Mouse (Mus musculus): ENCODE results near the gene Sptbn1. TPM values are rescaled to one million over a fixed set of nuclear protein-coding genes. Genes with fewer than 3 reads are reported as not detected.

The Sptbn1 gene
- polyA plus RNA-seq, 1 experiment from 2014 or later: 95.8 TPM

GRCm38 (mm10) chr11:30134058-30134457 is 133.9 kb downstream of the Sptbn1 start:
- no peaks in the 10 kb centered on the region for H3K9me3 ChIP-seq
- WGBS: 72% methylated on average over 1 of the region's 1 CpGs
- no peak for ATAC-seq (ENCODE audit: low FRiP score, low read depth)
- no peaks in the 10 kb centered on the region for H3K4me1 ChIP-seq
- H3K4me2 ChIP-seq (replicated peaks): no peak overlapping the region
- H3K36me3 ChIP-seq: peaks cover 91% of the 10 kb centered on the region
- no peak overlapping the region for H3K9ac ChIP-seq
- H3K4me3 ChIP-seq: no peak overlapping the region
- H3K27ac ChIP-seq: no peak overlapping the region
- H3K27me3 ChIP-seq: no peaks in the 10 kb centered on the region

GRCm38 (mm10) chr11:30132581-30132980 is 135.4 kb downstream of the Sptbn1 start:
- ATAC-seq (ENCODE audit: low FRiP score, low read depth): no peak
- H3K27ac ChIP-seq: no peak overlapping the region
- H3K36me3 ChIP-seq: peaks cover 89% of the 10 kb centered on the region

GRCm38 (mm10) chr11:30131640-30132039 is 136.3 kb downstream of the Sptbn1 start:
- no peak for ATAC-seq (ENCODE audit: low FRiP score, low read depth)
- 79% methylated on average over 4 of the region's 4 CpGs for WGBS
- H3K4me1 ChIP-seq: no peaks in the 10 kb centered on the region
- H3K9ac ChIP-seq: no peak overlapping the region
- no peak overlapping the region for H3K27ac ChIP-seq
- no peaks in the 10 kb centered on the region for H3K9me3 ChIP-seq
- no peaks in the 10 kb centered on the region for H3K27me3 ChIP-seq
- H3K4me3 ChIP-seq: no peak overlapping the region
- peaks cover 88% of the 10 kb centered on the region for H3K36me3 ChIP-seq
- H3K4me2 ChIP-seq (replicated peaks): no peak overlapping the region

More at GRCm38 (mm10) chr11:30132581-30132980, 135.4 kb downstream of the Sptbn1 start:
- Histone ChIP-seq H3K27me3 (no peaks in the 10 kb centered on the region), H3K4me2 (replicated peaks) (no peak overlapping the region), H3K4me1 (no peaks in the 10 kb centered on the region), H3K9ac (no peak overlapping the region), H3K9me3 (no peaks in the 10 kb centered on the region), H3K4me3 (no peak overlapping the region)
- 92% methylated on average over 6 of the region's 6 CpGs for WGBS

- 90% methylated on average over 7 of the region's 7 CpGs for WGBS
- no peaks in the 10 kb centered on the region for H3K9me3 ChIP-seq
- H3K4me3 ChIP-seq: no peak overlapping the region
- no peak overlapping the region for H3K4me2 ChIP-seq (replicated peaks)
- peaks cover 84% of the 10 kb centered on the region for H3K36me3 ChIP-seq
- H3K27ac ChIP-seq: no peak overlapping the region
- no peaks in the 10 kb centered on the region for H3K4me1 ChIP-seq
- H3K9ac ChIP-seq: no peak overlapping the region
- no peak for ATAC-seq (ENCODE audit: low FRiP score, low read depth)
- no peaks in the 10 kb centered on the region for H3K27me3 ChIP-seq
Measured at GRCm38 (mm10) chr11:30129339-30129738, 138.6 kb downstream of the Sptbn1 start.

GRCm38 (mm10) chr11:30126840-30127239 is 141.1 kb downstream of the Sptbn1 start:
- Histone ChIP-seq H3K9ac (no peak overlapping the region), H3K27me3 (no peaks in the 10 kb centered on the region), H3K4me3 (no peak overlapping the region), H3K9me3 (no peaks in the 10 kb centered on the region), H3K4me1 (no peaks in the 10 kb centered on the region), H3K36me3 (peaks cover 85% of the 10 kb centered on the region), H3K27ac (no peak overlapping the region), H3K4me2 (replicated peaks) (no peak overlapping the region)
- 91% methylated on average over 1 of the region's 1 CpGs for WGBS
- ATAC-seq (ENCODE audit: low FRiP score, low read depth): no peak

GRCm38 (mm10) chr11:30118038-30118437 is 149.9 kb downstream of the Sptbn1 start:
- WGBS: 90% methylated on average over 4 of the region's 4 CpGs
- Histone ChIP-seq H3K27ac (no peak overlapping the region), H3K9ac (no peak overlapping the region), H3K27me3 (no peaks in the 10 kb centered on the region), H3K36me3 (peaks cover 97% of the 10 kb centered on the region), H3K4me2 (replicated peaks) (no peak overlapping the region), H3K4me1 (no peaks in the 10 kb centered on the region), H3K9me3 (no peaks in the 10 kb centered on the region), H3K4me3 (no peak overlapping the region)
- ATAC-seq (ENCODE audit: low FRiP score, low read depth): no peak

GRCm38 (mm10) chr11:30113631-30114030 is 154.3 kb downstream of the Sptbn1 start:
- no peaks in the 10 kb centered on the region for H3K9me3 ChIP-seq
- H3K36me3 ChIP-seq: peaks cover 94% of the 10 kb centered on the region
- no peaks in the 10 kb centered on the region for H3K4me1 ChIP-seq
- no peak overlapping the region for H3K4me2 ChIP-seq (replicated peaks)
- no peak overlapping the region for H3K9ac ChIP-seq
- H3K27ac ChIP-seq: no peak overlapping the region
- no peak for ATAC-seq (ENCODE audit: low FRiP score, low read depth)
- WGBS: 44% methylated on average over 2 of the region's 2 CpGs
- H3K27me3 ChIP-seq: no peaks in the 10 kb centered on the region
- H3K4me3 ChIP-seq: no peak overlapping the region

GRCm38 (mm10) chr11:30110634-30111033 is 157.3 kb downstream of the Sptbn1 start:
- Histone ChIP-seq H3K4me2 (replicated peaks) (no peak overlapping the region), H3K36me3 (peaks cover 87% of the 10 kb centered on the region), H3K4me3 (no peak overlapping the region), H3K27ac (no peak overlapping the region), H3K27me3 (no peaks in the 10 kb centered on the region), H3K9ac (no peak overlapping the region), H3K4me1 (no peaks in the 10 kb centered on the region), H3K9me3 (no peaks in the 10 kb centered on the region)
- 95% methylated on average over 7 of the region's 7 CpGs for WGBS
- no peak for ATAC-seq (ENCODE audit: low FRiP score, low read depth)

GRCm38 (mm10) chr11:30104177-30104576 is 163.8 kb downstream of the Sptbn1 start:
- 96% methylated on average over 10 of the region's 10 CpGs for WGBS

GRCm38 (mm10) chr11:30102594-30102993 is 165.4 kb downstream of the Sptbn1 start:
- 95% methylated on average over 2 of the region's 2 CpGs for WGBS
- H3K27me3 ChIP-seq: no peaks in the 10 kb centered on the region
- H3K27ac ChIP-seq: no peak overlapping the region
- no peaks in the 10 kb centered on the region for H3K9me3 ChIP-seq
- peaks cover 91% of the 10 kb centered on the region for H3K36me3 ChIP-seq
- H3K4me2 ChIP-seq (replicated peaks): no peak overlapping the region
- H3K9ac ChIP-seq: no peak overlapping the region
- no peak for ATAC-seq (ENCODE audit: low FRiP score, low read depth)
- H3K4me1 ChIP-seq: no peaks in the 10 kb centered on the region
- no peak overlapping the region for H3K4me3 ChIP-seq

More at GRCm38 (mm10) chr11:30104177-30104576, 163.8 kb downstream of the Sptbn1 start:
- H3K36me3 ChIP-seq: peaks cover 89% of the 10 kb centered on the region
- H3K27ac ChIP-seq: no peak overlapping the region
- no peak for ATAC-seq (ENCODE audit: low FRiP score, low read depth)
- no peaks in the 10 kb centered on the region for H3K9me3 ChIP-seq
- H3K4me2 ChIP-seq (replicated peaks): no peak overlapping the region
- no peak overlapping the region for H3K4me3 ChIP-seq
- no peaks in the 10 kb centered on the region for H3K27me3 ChIP-seq
- H3K4me1 ChIP-seq: no peaks in the 10 kb centered on the region
- no peak overlapping the region for H3K9ac ChIP-seq

GRCm38 (mm10) chr11:30101796-30102195 is 166.2 kb downstream of the Sptbn1 start:
- H3K4me1 ChIP-seq: no peaks in the 10 kb centered on the region
- no peak overlapping the region for H3K4me2 ChIP-seq (replicated peaks)
- H3K27me3 ChIP-seq: no peaks in the 10 kb centered on the region
- H3K9me3 ChIP-seq: 0 out of 2 replicates have a peak, but pooled peaks cover 4% of the 10 kb centered on the region
- no peak overlapping the region for H3K9ac ChIP-seq
- no peak overlapping the region for H3K4me3 ChIP-seq
- no peak overlapping the region for H3K27ac ChIP-seq
- 92% methylated on average over 1 of the region's 1 CpGs for WGBS
- H3K36me3 ChIP-seq: peaks cover 95% of the 10 kb centered on the region
- ATAC-seq (ENCODE audit: low FRiP score, low read depth): no peak

- H3K4me2 ChIP-seq (replicated peaks): no peak overlapping the region
- no peak overlapping the region for H3K4me3 ChIP-seq
- H3K27ac ChIP-seq: no peak overlapping the region
- 0 out of 2 replicates have a peak, but pooled peaks cover 4% of the 10 kb centered on the region for H3K9me3 ChIP-seq
- H3K9ac ChIP-seq: no peak overlapping the region
- no peaks in the 10 kb centered on the region for H3K4me1 ChIP-seq
- 90% methylated on average over 2 of the region's 2 CpGs for WGBS
- no peak for ATAC-seq (ENCODE audit: low FRiP score, low read depth)
- peaks cover 95% of the 10 kb centered on the region for H3K36me3 ChIP-seq
- no peaks in the 10 kb centered on the region for H3K27me3 ChIP-seq
Measured at GRCm38 (mm10) chr11:30101162-30101561, 166.8 kb downstream of the Sptbn1 start.

- Histone ChIP-seq H3K36me3 (peaks cover 84% of the 10 kb centered on the region), H3K9ac (no peak overlapping the region), H3K4me1 (no peaks in the 10 kb centered on the region), H3K4me3 (no peak overlapping the region), H3K27ac (no peak overlapping the region), H3K4me2 (replicated peaks) (no peak overlapping the region), H3K27me3 (no peaks in the 10 kb centered on the region), H3K9me3 (0 out of 2 replicates have a peak, but pooled peaks cover 4% of the 10 kb centered on the region)
- no peak for ATAC-seq (ENCODE audit: low FRiP score, low read depth)
- WGBS: 94% methylated on average over 6 of the region's 6 CpGs
Measured at GRCm38 (mm10) chr11:30099916-30100315, 168.1 kb downstream of the Sptbn1 start.

Measured in limb, embryonic 13.5 days (tissue).